Mouse (Mus musculus): ENCODE data around the gene Elf2.

DNA sequence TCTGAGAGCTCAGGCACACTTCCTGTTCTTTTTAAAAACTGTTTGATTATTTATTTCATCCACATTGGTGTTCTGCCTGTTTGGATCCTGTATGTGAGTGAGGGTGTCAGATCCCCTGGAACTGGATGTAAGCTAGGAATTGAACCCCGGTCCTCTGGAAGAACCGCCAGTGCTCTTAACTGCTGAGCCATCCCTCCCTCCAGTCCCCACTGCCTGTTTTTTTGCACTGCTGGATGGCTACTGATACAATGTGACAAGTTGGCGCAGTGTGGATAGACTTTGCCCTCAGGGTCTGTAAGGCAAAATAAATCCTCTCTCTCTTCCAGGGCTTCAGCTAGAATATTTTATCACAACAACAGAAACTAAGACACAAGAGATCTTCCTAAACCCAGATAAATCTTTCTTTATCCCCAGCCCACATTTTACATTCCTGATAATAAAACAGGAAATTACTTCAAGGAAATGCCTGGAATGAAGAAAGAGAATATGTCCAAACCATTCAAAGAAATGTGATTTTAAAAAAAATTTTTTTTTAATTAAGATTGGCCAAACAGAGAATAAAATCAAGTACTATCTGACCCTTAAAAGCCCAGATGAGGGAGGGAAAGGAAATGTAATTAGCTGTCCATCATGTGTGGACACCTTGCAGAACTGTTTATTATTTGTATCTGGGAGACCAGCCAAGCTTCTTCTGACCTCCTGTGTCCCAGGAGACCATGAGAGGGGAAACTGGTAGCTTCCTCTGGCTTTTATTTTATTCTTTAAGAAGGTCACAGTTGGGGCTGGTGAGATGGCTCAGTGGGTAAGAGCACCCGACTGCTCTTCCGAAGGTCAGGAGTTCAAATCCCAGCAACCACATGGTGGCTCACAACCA, 39.6 kb upstream of the Elf2 start:
- TF ChIP-seq CEBPB (IDR thresholded peaks at IDR 0.05; ENCODE audit: insufficient read depth, poor library complexity, severe bottlenecking) (no peak), POLR2A (IDR thresholded peaks at IDR 0.05; ENCODE audit: insufficient read length, low read depth) (no peak), REST (IDR thresholded peaks at IDR 0.05; ENCODE audit: insufficient read depth, insufficient read length) (no peak), POLR2AphosphoS2 (IDR thresholded peaks at IDR 0.05; ENCODE audit: insufficient read length, low read depth) (no peak), TCF12 (IDR thresholded peaks at IDR 0.05; ENCODE audit: insufficient read depth, poor library complexity, severe bottlenecking) (no peak), MAX (IDR thresholded peaks at IDR 0.05; ENCODE audit: low read depth) (no peak)
